Mouse (Mus musculus) liver, embryonic 14.5 days (tissue): ENCODE measurements around the gene Mettl2.
"Not testable (repeated sequence)": the region's sequence is repeated elsewhere in the genome, so short reads cannot be mapped to it uniquely, and the experiment has no call there.

Experiments
- CTCF ChIP-seq: IDR thresholded peaks from 2 replicates; pipeline ENCODE4 v1.5.1; 2016; ENCODE audit warnings: antibody characterized with exemption, low read depth, control low read depth
- EP300 ChIP-seq: IDR thresholded peaks from 2 replicates; pipeline ENCODE4 v1.6.1; 2016; ENCODE audit warnings: antibody characterized with exemption, low read depth

- TF ChIP-seq CTCF, EP300: not testable (repeated sequence)
These were observed 14.3 kb downstream of the Mettl2 start for GRCm38 (mm10) chr11:105140512-105140911.
